Mouse (Mus musculus) heart, embryonic 14.5 days (tissue): ENCODE data around the gene Tmtc2. TPM values are rescaled to one million over a fixed set of nuclear protein-coding genes. Genes with fewer than 3 reads are reported as not detected.
"Not testable (repeated sequence)": the region's sequence is repeated elsewhere in the genome, so short reads cannot be mapped to it uniquely, and the experiment has no call there.

ENCODE experiments used
- ATAC-seq: fragments of 200-750 bp; cut with Nextera tagmentation; 2 replicates; pipeline ENCODE4 v1.8.0; 2017; ENCODE audit warnings: low read depth, moderate TSS enrichment; ENCODE audit not compliant: insufficient number of reproducible peaks, insufficient read depth, low FRiP score
- H3K27ac ChIP-seq, 2 experiments: fragments of 200-500 bp in 1 of 2; fragments of 300-500 bp in 1 of 2; sonication (generic) in 1 of 2; replicated peaks in 1 of 2; 2 replicates each; pipeline ENCODE4 v1.5.1; 2012 to 2014; ENCODE audit warnings: low read depth in 2 of 2, low read length in 2 of 2, control low read depth in 1 of 2, mild to moderate bottlenecking in 1 of 2, mixed read lengths in 1 of 2; ENCODE audit not compliant: control insufficient read depth in 1 of 2, insufficient read depth in 1 of 2
- H3K27me3 ChIP-seq: fragments of 300-500 bp; sonication (generic); 2 replicates; pipeline ENCODE4 v1.6.1; 2014; ENCODE audit warnings: mild to moderate bottlenecking, low read length, control low read depth; ENCODE audit not compliant: control insufficient read depth, insufficient read depth
- H3K36me3 ChIP-seq: fragments of 300-500 bp; sonication (generic); 2 replicates; pipeline ENCODE4 v1.6.1; 2014; ENCODE audit warnings: mild to moderate bottlenecking, control low read depth, low read length, mixed read lengths; ENCODE audit not compliant: control insufficient read depth, insufficient read depth
- H3K4me1 ChIP-seq, 2 experiments: fragments of 200-500 bp in 1 of 2; fragments of 300-500 bp in 1 of 2; sonication (generic) in 1 of 2; 2 replicates each; pipeline ENCODE4 v1.6.1; 2012 to 2014; ENCODE audit warnings: low read length in 2 of 2, control low read depth in 1 of 2, mixed read lengths in 1 of 2; ENCODE audit not compliant: control insufficient read depth in 2 of 2, insufficient read depth in 2 of 2
- H3K4me2 ChIP-seq: fragments of 300-500 bp; sonication (generic); 2 replicates; pipeline ENCODE4 v1.6.1; 2014; ENCODE audit warnings: mild to moderate bottlenecking, low read length
- H3K4me3 ChIP-seq, 2 experiments: fragments of 200-500 bp in 1 of 2; fragments of 300-500 bp in 1 of 2; sonication (generic) in 1 of 2; 2 replicates each; pipeline ENCODE4 v1.5.1; 2012 to 2014; ENCODE audit warnings: low read length in 2 of 2, mild to moderate bottlenecking in 2 of 2, control low read depth in 1 of 2, low read depth in 1 of 2, moderate library complexity in 1 of 2; ENCODE audit not compliant: control insufficient read depth in 1 of 2, insufficient read depth in 1 of 2
- H3K9ac ChIP-seq: fragments of 300-500 bp; sonication (generic); 2 replicates; pipeline ENCODE4 v1.6.1; 2014; ENCODE audit warnings: mild to moderate bottlenecking, low read length
- H3K9me3 ChIP-seq: fragments of 300-500 bp; sonication (generic); 2 replicates; pipeline ENCODE4 v1.6.1; 2016; ENCODE audit warnings: low read length, control low read depth; ENCODE audit not compliant: control insufficient read depth
- WGBS: fragments of 180-500 bp; shearing (Covaris S2); extraction: QIAGEN DNeasy Blood & Tissue Kit; methylation state at CpG from one replicate; pipeline ENCODE4 v1.1.7; 2014; 5-methylcytosine and 5-hydroxymethylcytosine counted together
- polyA plus RNA-seq: library from polyadenylated mRNA; unstranded; fragments of >200 nt; fragmentation: Nextera tagmentation; extraction: Ambion mirVana; gene quantifications from 2 replicates; pipeline ENCODE4 v1.2.1, GENCODE M21; 2014

The Tmtc2 gene
- polyA plus RNA-seq, 1 experiment from 2014 or later: 3.3 TPM

GRCm38 (mm10) chr10:105287575-105287974 is 286.7 kb downstream of the Tmtc2 start:
- ATAC-seq: no peak

GRCm38 (mm10) chr10:105287064-105287463 is 287.2 kb downstream of the Tmtc2 start:
- WGBS: 63% methylated on average over 7 of the region's 7 CpGs

More at GRCm38 (mm10) chr10:105287575-105287974, 286.7 kb downstream of the Tmtc2 start:
- Histone ChIP-seq H3K4me1 (peaks cover 4% of the 10 kb centered on the region in 2 experiments; a peak in 2 of 4 replicates), H3K4me3 (no peak overlapping the region), H3K27ac (no peak overlapping the region), H3K4me2 (no peak overlapping the region), H3K9ac (no peak overlapping the region), H3K9me3 (no peaks in the 10 kb centered on the region), H3K27me3 (no peaks in the 10 kb centered on the region), H3K36me3 (no peaks in the 10 kb centered on the region)
- 84% methylated on average over 3 of the region's 3 CpGs for WGBS

GRCm38 (mm10) chr10:105286221-105286620 is 288.0 kb downstream of the Tmtc2 start:
- no peak overlapping the region for H3K4me2 ChIP-seq
- H3K4me1 ChIP-seq: peaks cover 4% of the 10 kb centered on the region in 2 experiments; a peak in 2 of 4 replicates
- ATAC-seq: no peak
- no peak overlapping the region for H3K4me3 ChIP-seq
- H3K9ac ChIP-seq: no peak overlapping the region
- no peaks in the 10 kb centered on the region for H3K36me3 ChIP-seq
- no peaks in the 10 kb centered on the region for H3K27me3 ChIP-seq
- 80% methylated on average over 2 of the region's 2 CpGs for WGBS
- H3K9me3 ChIP-seq: no peaks in the 10 kb centered on the region
- H3K27ac ChIP-seq: no peak overlapping the region

More at GRCm38 (mm10) chr10:105287064-105287463, 287.2 kb downstream of the Tmtc2 start:
- H3K4me2 ChIP-seq: no peak overlapping the region
- no peak overlapping the region for H3K4me3 ChIP-seq
- no peaks in the 10 kb centered on the region for H3K27me3 ChIP-seq
- no peak for ATAC-seq
- H3K36me3 ChIP-seq: no peaks in the 10 kb centered on the region
- H3K9me3 ChIP-seq: no peaks in the 10 kb centered on the region
- H3K9ac ChIP-seq: no peak overlapping the region
- H3K4me1 ChIP-seq: peaks cover 4% of the 10 kb centered on the region in 2 experiments; a peak in 2 of 4 replicates
- H3K27ac ChIP-seq: no peak overlapping the region

GRCm38 (mm10) chr10:105284171-105284570 is 290.1 kb downstream of the Tmtc2 start:
- no peak for ATAC-seq
- H3K9me3 ChIP-seq: no peaks in the 10 kb centered on the region
- H3K27ac ChIP-seq: no peak overlapping the region
- peaks cover 4% of the 10 kb centered on the region in 2 experiments; a peak in 2 of 4 replicates for H3K4me1 ChIP-seq
- H3K4me2 ChIP-seq: no peak overlapping the region
- 60% methylated on average over 6 of the region's 6 CpGs for WGBS
- no peaks in the 10 kb centered on the region for H3K36me3 ChIP-seq
- no peaks in the 10 kb centered on the region for H3K27me3 ChIP-seq
- no peak overlapping the region for H3K4me3 ChIP-seq
- H3K9ac ChIP-seq: no peak overlapping the region

GRCm38 (mm10) chr10:105280933-105281332 is 293.3 kb downstream of the Tmtc2 start:
- Histone ChIP-seq H3K4me2 (no peak overlapping the region), H3K4me3 (no peak overlapping the region), H3K9ac (no peak overlapping the region), H3K36me3 (no peaks in the 10 kb centered on the region), H3K9me3 (no peaks in the 10 kb centered on the region), H3K27ac (no peak overlapping the region), H3K27me3 (no peaks in the 10 kb centered on the region), H3K4me1 (peaks cover 4% of the 10 kb centered on the region in 2 experiments; a peak in 2 of 4 replicates)
- ATAC-seq: no peak
- 85% methylated on average over 3 of the region's 3 CpGs for WGBS

- 63% methylated on average over 3 of the region's 3 CpGs for WGBS
- Histone ChIP-seq H3K4me1 (no peaks in the 10 kb centered on the region), H3K4me2 (no peak overlapping the region), H3K27me3 (no peaks in the 10 kb centered on the region), H3K27ac (no peak overlapping the region), H3K9ac (no peak overlapping the region), H3K4me3 (no peak overlapping the region), H3K36me3 (no peaks in the 10 kb centered on the region), H3K9me3 (no peaks in the 10 kb centered on the region)
- ATAC-seq: no peak
Measured at GRCm38 (mm10) chr10:105260053-105260452, 314.2 kb downstream of the Tmtc2 start.

GRCm38 (mm10) chr10:105238291-105238690 is 336.0 kb downstream of the Tmtc2 start:
- WGBS: 88% methylated on average over 22 of the region's 22 CpGs
- not testable (repeated sequence) for H3K9me3 ChIP-seq, H3K4me2 ChIP-seq, H3K4me3 ChIP-seq, H3K27ac ChIP-seq, H3K27me3 ChIP-seq, H3K4me1 ChIP-seq, ATAC-seq, H3K9ac ChIP-seq, H3K36me3 ChIP-seq

- Histone ChIP-seq H3K9me3 (no peaks in the 10 kb centered on the region), H3K9ac (no peak overlapping the region), H3K4me2 (no peak overlapping the region), H3K4me3 (no peak overlapping the region), H3K27me3 (no peaks in the 10 kb centered on the region), H3K4me1 (peaks cover 0 to under 1% of the 10 kb centered on the region in 2 experiments; a peak in 1 of 4 replicates), H3K36me3 (no peaks in the 10 kb centered on the region), H3K27ac (no peak overlapping the region)
- 81% methylated on average over 2 of the region's 2 CpGs for WGBS
- no peak for ATAC-seq
Measured at GRCm38 (mm10) chr10:105232864-105233263, 341.4 kb downstream of the Tmtc2 start.
